Mouse (Mus musculus) erythroblast, embryonic 14.5 days (primary cell): ENCODE data around the gene Tmem86a. TPM values are rescaled to one million over a fixed set of nuclear protein-coding genes. Genes with fewer than 3 reads are reported as not detected.

Experiments used
- H3K27me3 ChIP-seq: 2 replicates; pipeline ENCODE4 v1.6.1; 2012; ENCODE audit warnings: inconsistent platforms; ENCODE audit not compliant: control insufficient read depth
- H3K36me3 ChIP-seq: 2 replicates; pipeline ENCODE4 v1.6.1; 2012; ENCODE audit warnings: mild to moderate bottlenecking, inconsistent platforms; ENCODE audit not compliant: control insufficient read depth
- H3K4me1 ChIP-seq: 2 replicates; pipeline ENCODE4 v1.6.1; 2012; ENCODE audit warnings: inconsistent platforms; ENCODE audit not compliant: control insufficient read depth
- H3K4me3 ChIP-seq: replicated peaks from 2 replicates; pipeline ENCODE3; 2012; ENCODE audit warnings: moderate library complexity, mild to moderate bottlenecking, inconsistent platforms
- H3K9me3 ChIP-seq: 2 replicates; pipeline ENCODE4 v1.6.1; 2012; ENCODE audit warnings: low read length, inconsistent platforms, mixed read lengths; ENCODE audit not compliant: control insufficient read depth
- GATA1 ChIP-seq: IDR thresholded peaks from 2 replicates; pipeline ENCODE4 v1.6.1; 2012; ENCODE audit warnings: low read length, inconsistent platforms, mixed read lengths
- TAL1 ChIP-seq: IDR thresholded peaks from 3 replicates; pipeline ENCODE4 v1.6.1; 2012; ENCODE audit warnings: low read length, inconsistent platforms, mixed read lengths
- polyA plus RNA-seq: library from polyadenylated mRNA; stranded (reverse); fragments of >175 nt; gene quantifications from 2 replicates; pipeline ENCODE4 v1.2.3, GENCODE M21; 2012

Gene Tmem86a
- 0.24 and 0.28 TPM in 2 replicates for polyA plus RNA-seq

GRCm38 (mm10) chr7:47050366-47050765 lies at the start of gene Tmem86a:
Gene Tmem86a, plus strand, starts transcription at chr7:47050601.
- Histone ChIP-seq H3K4me3 (peak within 1 kb of the TSS; percentile 66), H3K36me3 (peaks cover 3% of the 10 kb centered on the region; the same call in 1 of the 2 replicates), H3K9me3 (no peaks in the 10 kb centered on the region), H3K27me3 (peaks cover 35% of the 10 kb centered on the region), H3K4me1 (peaks cover 18% of the 10 kb centered on the region)
- TF ChIP-seq GATA1 (no peak), TAL1 (no peak)

- TF ChIP-seq TAL1 = no peak
- TF ChIP-seq GATA1 = no peak
- H3K27me3 ChIP-seq = no peaks in the 10 kb centered on the region
- peaks cover 91% of the 10 kb centered on the region for H3K4me1 ChIP-seq
- no peaks in the 10 kb centered on the region for H3K9me3 ChIP-seq
- H3K4me3 ChIP-seq = no peak overlapping the region
- peaks cover 59% of the 10 kb centered on the region for H3K36me3 ChIP-seq
Observed at GRCm38 (mm10) chr7:47000644-47000983, 49.8 kb upstream of the Tmem86a start.

- TF ChIP-seq GATA1 (no peak), TAL1 (no peak)
- Histone ChIP-seq H3K4me1 (peaks cover 90% of the 10 kb centered on the region), H3K9me3 (no peaks in the 10 kb centered on the region), H3K27me3 (no peaks in the 10 kb centered on the region), H3K4me3 (no peak overlapping the region), H3K36me3 (peaks cover 54% of the 10 kb centered on the region)
Observed at GRCm38 (mm10) chr7:47001125-47001899, 49.1 kb upstream of the Tmem86a start.

GRCm38 (mm10) chr7:47001900-47002275 lies 48.5 kb upstream of the Tmem86a start:
- peaks cover 48% of the 10 kb centered on the region for H3K36me3 ChIP-seq
- H3K4me1 ChIP-seq = peaks cover 90% of the 10 kb centered on the region
- TF ChIP-seq TAL1 (no peak), GATA1 (no peak)
- no peaks in the 10 kb centered on the region for H3K9me3 ChIP-seq
- H3K4me3 ChIP-seq = no peak overlapping the region
- no peaks in the 10 kb centered on the region for H3K27me3 ChIP-seq

GRCm38 (mm10) chr7:47003411-47004115 lies 46.8 kb upstream of the Tmem86a start:
- no peaks in the 10 kb centered on the region for H3K9me3 ChIP-seq

GRCm38 (mm10) chr7:47007109-47007780 lies 43.2 kb upstream of the Tmem86a start:
- Histone ChIP-seq H3K4me1 (peaks cover 69% of the 10 kb centered on the region), H3K36me3 (peaks cover 15% of the 10 kb centered on the region), H3K9me3 (no peaks in the 10 kb centered on the region), H3K4me3 (peak overlapping the region; percentile 64), H3K27me3 (no peaks in the 10 kb centered on the region)
- no peak for TF ChIP-seq GATA1
- TF ChIP-seq TAL1 = no peak

More at GRCm38 (mm10) chr7:47003411-47004115, 46.8 kb upstream of the Tmem86a start:
- Histone ChIP-seq H3K4me1 (peaks cover 80% of the 10 kb centered on the region), H3K36me3 (peaks cover 31% of the 10 kb centered on the region), H3K27me3 (no peaks in the 10 kb centered on the region), H3K4me3 (no peak overlapping the region)
- TF ChIP-seq TAL1 (no peak), GATA1 (no peak)

- H3K27me3 ChIP-seq = no peaks in the 10 kb centered on the region
- no peaks in the 10 kb centered on the region for H3K9me3 ChIP-seq
- peak overlapping the region; percentile 64 for H3K4me3 ChIP-seq
- peaks cover 70% of the 10 kb centered on the region for H3K4me1 ChIP-seq
- no peak for TF ChIP-seq TAL1
- no peak for TF ChIP-seq GATA1
- H3K36me3 ChIP-seq = peaks cover 15% of the 10 kb centered on the region
Observed at GRCm38 (mm10) chr7:47007818-47008167, 42.6 kb upstream of the Tmem86a start.

- Histone ChIP-seq H3K36me3 (peaks cover 13% of the 10 kb centered on the region), H3K9me3 (no peaks in the 10 kb centered on the region), H3K4me3 (peak within 1 kb of the TSS; percentile 64), H3K4me1 (peaks cover 70% of the 10 kb centered on the region), H3K27me3 (no peaks in the 10 kb centered on the region)
- TF ChIP-seq TAL1 = peak; percentile 68
- TF ChIP-seq GATA1 = peak; percentile 73
Observed at GRCm38 (mm10) chr7:47008168-47008993, 42.0 kb upstream of the Tmem86a start, which contains the start of gene Spty2d1. Gene Spty2d1, minus strand, starts transcription at chr7:47008411.
